Mouse (Mus musculus) 416B (cell line): ENCODE data around the gene Fancg.

Experiments used
- DNase-seq: peaks from one replicate; pipeline ENCODE4 v3.0.0; 2011; ENCODE audit warnings: low read depth

The Fancg gene

DNA sequence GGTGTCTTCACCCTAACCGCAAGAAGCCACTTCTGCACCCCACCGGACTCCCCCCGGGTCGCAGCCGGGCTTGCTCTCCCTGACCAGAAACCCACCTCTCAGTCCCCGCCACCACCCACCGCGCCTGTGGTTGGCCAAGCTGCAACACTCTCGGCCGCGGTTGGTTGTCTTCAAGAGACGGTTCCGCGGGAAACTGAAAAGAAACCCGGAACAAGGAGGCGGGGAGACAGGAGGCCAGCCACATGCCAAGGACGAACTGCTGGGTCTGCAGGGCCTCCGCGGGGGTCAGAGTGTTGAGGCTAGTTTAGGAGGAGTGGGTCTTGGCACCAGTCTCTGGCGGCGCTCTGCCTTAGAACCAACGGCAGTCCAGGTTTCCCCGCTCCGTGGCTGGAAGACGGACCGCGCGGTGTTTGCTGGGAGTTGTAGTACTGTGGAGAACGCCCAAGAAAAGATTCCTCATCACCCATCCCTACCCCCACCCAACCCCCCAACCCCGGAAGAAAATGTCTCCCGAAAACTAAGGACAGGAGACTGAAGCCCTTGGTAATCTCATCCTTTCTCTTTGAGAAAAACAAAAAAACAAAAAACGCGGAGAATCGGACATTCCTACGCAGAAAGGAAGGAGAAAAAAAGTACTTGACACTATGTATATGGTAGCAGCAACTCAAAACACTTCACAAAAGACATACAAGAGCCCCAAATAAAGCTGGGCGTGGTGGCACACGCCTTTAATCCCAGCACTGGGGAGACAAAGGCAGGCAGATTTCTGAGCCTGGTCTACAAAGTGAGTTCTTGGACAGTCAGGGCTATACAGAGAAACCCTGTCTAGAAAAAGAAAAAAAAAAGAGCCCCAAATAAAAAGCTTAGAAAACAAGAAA lies at the start of gene Fancg:
Gene Fancg (minus strand): TSS at position 346 of the 878 bp plus-strand sequence.
- DNase-seq = peak; percentile 88

- DNase-seq = no peak
These were observed 49.4 kb upstream of the Fancg start for GRCm38 (mm10) chr4:43059697-43060096.

GRCm38 (mm10) chr4:43058753-43059654 lies 48.7 kb upstream of the Fancg start, which contains the start of gene Unc13b:
TSS of gene Unc13b (plus strand) at chr4:43058953.
- no peak for DNase-seq

DNA sequence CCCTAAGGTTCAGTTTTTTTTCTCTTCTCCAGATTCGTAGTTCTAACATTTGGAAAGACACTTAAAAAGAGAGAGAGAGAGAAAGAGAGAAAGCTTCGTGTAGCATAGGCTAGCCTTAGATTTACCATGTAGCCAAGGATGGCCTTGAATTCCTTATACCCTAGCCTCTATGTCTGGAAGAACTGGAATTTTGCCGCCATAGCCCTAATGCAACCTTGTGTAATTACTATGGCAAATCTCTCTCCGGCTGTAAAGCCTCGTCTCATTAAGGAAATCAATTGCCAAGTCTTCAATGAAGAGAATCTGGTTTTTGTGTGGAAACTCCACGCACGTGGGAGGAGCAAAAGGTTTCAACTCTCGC lies 48.1 kb upstream of the Fancg start:
- no peak for DNase-seq

DNA sequence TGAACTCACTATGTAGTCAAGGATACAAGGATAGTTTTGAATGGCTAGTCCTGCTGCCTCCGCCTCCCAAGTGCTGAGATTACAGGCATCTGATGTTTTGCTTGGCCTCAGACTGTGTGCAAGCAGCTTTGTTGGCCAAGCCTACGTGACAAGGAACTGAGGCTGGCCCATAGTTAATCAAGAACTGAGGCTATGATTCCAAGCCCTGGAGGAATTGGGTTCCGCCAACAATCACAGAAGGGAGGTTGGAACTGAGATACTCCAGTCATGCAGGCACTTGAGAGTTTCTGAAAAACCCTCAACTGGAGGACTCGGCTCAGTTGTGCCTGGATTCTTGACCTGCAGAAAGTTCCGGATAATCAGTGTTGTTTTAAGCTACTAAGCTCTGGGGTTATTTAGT lies 47.3 kb upstream of the Fancg start:
- no peak for DNase-seq

GRCm38 (mm10) chr4:43052627-43053026 lies 42.3 kb upstream of the Fancg start:
- peak; percentile 75 for DNase-seq

DNA sequence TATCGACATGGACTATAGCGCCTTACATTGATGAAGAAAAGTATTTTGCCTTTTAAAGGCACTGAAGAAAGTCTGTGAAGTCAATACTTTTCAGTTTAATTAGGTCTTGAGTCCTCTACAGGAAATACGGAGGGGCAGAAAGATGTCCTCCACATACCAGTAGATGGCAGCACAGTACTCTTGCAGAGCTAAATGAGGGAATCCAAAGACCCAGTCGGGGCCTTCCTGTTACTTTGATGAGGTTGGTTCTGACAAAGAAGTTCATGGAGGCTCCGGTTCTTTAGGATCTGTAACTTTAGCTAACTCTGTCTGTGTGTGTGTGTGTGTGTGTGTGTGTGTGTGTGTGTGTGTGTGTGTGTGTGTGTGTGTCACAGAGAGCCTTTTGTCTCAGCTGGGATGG lies 36.9 kb upstream of the Fancg start:
- peak; percentile 93 for DNase-seq

DNA sequence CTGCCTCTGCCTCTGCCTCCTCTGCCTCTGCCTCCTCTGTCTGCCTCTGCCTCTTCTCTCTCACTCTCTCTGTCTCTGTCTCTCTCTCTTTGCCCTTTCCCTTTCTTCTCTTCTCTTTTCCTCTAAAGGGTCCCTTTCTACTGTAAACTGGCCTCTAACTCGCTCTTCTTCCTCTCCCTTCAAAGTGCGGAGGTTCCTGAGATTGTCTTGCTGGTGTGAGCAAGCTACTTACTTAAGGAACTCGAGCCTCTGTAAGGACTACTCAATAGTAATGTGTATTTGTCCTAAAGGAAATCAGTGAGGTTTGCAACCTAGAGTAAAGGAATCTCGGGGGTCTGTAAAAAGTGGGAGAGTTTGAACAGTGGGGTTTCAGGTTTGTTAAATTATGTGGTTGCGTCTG lies 36.3 kb upstream of the Fancg start:
- no peak for DNase-seq

DNA sequence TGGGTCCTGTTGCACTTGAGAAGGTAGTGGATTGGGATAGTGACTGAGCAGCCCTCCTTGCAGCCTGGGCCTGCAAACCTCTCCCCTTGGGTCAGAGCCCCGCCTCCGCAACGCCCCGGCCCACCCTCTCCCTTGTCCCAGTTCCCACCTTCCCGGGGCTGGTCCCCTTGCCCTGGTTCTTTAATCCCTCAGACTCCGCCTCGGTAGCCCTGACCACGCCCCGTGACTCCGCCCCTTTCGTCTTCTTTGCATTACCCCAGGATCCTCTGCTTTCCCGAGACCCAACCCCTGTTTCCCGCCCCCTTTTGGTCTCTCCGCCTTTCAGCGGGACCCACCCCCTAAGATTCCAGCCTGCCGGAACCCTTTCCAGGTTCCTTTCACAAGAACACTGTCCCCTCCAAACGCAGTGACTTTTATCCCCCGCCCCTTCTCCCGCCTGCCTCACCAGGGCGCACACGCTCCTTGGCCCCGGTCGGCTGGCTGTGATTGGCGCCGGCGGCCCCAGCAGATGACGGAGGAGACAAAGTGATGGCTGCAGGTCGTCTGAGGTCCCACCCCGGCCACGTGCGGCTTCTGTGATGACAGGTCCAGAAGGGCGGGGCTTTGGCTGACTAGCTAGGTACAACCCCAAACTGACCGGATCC lies 35.5 kb upstream of the Fancg start, which contains the start of gene Fam214b:
Gene Fam214b (minus strand): TSS at position 562 of the 644 bp plus-strand sequence.
- DNase-seq = peak; percentile 97

- no peak for DNase-seq
These were observed 35.0 kb upstream of the Fancg start for GRCm38 (mm10) chr4:43045285-43045658.

- DNase-seq = peak; percentile 79
These were observed 34.4 kb upstream of the Fancg start for GRCm38 (mm10) chr4:43044673-43045072.

DNA sequence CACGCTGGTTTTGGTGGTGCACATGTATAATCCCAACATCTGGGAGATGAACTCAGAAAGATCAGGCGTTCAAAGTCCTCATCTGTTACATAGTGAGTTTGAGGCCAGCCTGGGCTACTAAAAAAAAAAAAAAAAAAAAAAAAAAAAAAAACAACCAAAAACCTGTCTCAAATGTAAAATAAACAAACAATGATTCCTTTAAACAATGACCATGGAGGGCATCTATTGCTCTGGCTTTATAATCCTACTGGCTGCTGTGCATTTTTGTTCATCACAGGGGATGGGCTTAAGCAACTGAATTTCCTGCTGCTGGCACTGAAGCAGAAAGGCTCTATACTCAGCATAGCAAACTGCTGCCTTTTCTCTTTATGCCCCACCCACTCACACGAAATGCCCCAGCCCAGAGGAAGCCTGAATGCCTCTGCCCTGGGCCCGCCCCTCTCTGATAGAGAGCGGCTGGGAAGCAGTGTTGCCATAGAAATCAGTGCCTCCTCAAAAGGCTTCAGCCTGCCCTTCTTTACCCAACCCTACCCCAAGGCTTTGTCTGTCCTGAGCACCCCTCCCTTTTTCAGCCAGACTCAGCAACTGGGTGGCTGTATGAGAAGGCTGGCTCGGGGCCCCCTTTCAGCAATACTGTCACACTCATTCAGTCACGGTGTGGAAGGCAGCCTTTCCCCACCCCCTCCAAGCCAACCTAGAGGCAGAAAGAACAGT lies 33.5 kb upstream of the Fancg start:
- peak; percentile 84 for DNase-seq

- DNase-seq = peak; percentile 47
These were observed 30.7 kb upstream of the Fancg start for GRCm38 (mm10) chr4:43040881-43041547.

DNA sequence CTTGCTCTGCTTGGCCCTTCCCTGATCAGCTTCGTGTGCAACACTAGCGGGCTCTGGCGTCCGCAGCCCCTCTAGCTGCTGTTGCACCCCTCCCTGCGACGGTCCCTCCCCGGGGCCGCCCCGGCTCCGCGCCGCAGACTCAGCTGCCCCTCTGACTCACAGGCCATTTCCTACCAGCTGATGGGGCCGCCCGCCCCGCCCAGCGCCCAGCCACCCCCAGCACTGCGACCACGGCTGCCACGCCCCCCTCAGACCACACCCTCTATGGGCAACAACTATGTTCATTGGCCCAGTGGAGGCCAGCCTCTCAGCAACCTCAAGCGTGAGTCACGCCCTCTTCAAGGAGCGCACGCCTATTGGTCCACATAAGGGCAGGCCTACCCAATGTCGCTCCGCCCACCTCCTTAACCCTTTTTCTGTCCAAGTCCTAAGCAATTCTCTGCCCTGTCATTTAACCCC lies 29.8 kb upstream of the Fancg start:
- peak; percentile 99 for DNase-seq

DNA sequence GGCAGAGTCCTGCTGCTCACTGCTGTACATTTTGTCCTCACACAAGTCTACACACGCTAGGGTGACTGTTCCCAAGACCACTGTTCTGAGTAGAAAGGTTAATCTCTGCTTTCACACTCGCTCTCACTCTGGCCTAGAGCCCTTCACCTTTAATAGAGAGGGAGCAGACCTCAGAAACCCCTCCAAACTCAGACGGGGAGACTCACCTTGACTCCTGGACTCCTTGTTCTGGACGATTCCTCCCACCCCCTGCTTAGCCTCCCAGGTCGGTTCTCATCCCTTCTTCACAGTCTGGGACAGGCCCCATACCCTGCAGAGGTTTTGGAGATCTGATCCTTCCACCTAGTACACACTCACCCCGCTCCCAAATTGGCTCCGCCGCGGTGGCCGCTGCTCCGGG lies 29.3 kb upstream of the Fancg start:
- no peak for DNase-seq

DNA sequence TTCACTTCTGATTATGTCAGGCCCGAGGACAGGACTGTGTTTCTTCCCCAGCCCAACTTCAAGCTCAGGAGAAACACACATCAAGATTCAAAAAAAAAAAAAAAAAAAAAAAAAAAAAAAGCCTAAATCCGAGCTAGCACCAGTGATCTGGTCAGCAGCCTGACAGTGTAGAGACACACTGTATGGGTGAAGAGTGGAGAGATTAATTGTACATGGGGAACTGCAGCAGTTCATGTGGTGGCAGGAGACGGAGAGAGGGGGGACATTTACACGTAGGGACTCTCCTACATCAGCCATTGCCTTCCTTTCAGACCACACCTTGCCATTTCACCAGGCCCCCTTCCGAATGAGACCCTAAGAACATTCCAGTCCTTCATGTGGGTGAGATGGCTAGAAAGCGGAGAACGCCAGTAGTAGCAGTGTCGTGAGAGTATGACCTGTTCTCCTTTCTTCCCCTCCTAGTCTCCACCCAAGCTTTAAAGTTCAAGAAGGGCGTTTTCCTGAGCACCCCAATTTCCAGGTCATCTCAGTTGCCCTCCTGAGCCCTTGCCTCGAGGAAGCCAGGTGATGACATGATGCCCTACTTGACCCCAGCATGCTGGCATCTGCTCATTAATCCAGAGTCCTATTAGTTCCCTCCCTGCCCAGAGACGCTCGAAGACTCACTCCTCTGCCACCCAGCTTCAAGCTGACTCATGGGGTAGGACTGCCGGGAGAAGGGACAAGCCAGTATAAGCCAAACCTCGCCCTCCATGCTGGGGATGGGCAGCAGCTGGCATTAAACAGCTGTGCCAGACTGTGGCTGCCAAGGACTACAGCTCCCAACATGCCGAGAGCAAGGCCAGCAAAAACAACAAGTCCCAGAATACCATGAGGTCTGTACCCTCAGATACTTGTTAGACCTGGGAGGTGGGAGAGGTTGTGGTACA lies 28.5 kb upstream of the Fancg start:
- DNase-seq = peak; percentile 38

- DNase-seq = peak; percentile 66
These were observed 27.7 kb upstream of the Fancg start for GRCm38 (mm10) chr4:43037860-43038566.

DNA sequence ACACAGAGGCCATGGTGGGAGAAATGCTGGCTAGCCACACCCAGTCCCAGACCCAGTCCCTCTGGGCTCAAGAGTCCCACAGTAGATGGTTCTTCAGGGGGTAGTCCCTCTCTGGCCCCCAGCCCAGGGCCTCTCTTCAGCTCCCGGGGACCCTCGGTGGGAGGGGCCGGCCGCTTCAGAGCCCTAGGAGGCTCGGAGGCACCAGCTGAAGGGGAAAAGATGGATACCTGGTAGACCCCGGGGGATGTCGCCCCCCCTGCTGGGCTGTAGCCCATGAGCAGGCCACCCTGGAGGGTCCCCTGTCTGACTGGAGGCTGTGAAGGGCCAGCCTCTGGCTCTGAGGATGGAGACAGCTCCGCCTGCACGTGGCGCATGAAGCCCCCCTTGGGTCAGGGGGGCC lies 26.1 kb upstream of the Fancg start:
- DNase-seq = no peak

- DNase-seq = no peak
These were observed 25.5 kb upstream of the Fancg start for GRCm38 (mm10) chr4:43035851-43036250.
